Comparison of ENCODE assay signal across 20 mouse cellular contexts in the genomic region with DNA sequence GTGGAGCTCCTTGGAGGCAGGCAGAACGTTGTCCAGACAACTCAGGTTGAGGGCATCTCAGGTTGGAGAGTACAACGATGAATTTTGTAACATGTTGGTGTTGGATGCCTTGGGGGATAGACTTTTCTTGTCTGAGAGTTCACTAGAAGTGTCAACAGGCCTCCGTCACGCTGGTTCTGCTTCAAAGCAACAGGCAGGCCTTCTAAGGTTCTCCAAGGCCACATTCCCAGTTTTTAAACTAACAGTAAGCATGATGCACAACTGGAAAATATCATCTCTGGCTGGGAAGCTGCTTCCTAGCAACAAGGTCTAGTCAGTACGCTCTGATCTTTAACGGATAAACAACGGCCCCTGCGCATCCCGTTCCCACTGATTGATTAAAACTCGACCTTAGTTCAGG. TPM values are rescaled to one million over a fixed set of nuclear protein-coding genes. Genes with fewer than 3 reads are reported as not detected.
"Had no signal": no experiment of that assay in that cellular context is flagged by ENCODE, and none has a peak within 500 bp of the region (broad histone marks: within the 10 kb centered on the region; RNA-seq: fewer than 3 reads in every experiment).

No protein-coding gene starts in this region.

- H3K4me3 ChIP-seq: limb, embryonic 15.5 days; liver, embryonic 12.5 days; lung, embryonic 15.5 days; midbrain, embryonic 13.5 days had no signal

- H3K4me2 ChIP-seq: limb, embryonic 15.5 days; liver, embryonic 12.5 days; lung, embryonic 15.5 days; midbrain, embryonic 13.5 days had no signal

- H3K9ac ChIP-seq: limb, embryonic 15.5 days; liver, embryonic 12.5 days; lung, embryonic 15.5 days; midbrain, embryonic 13.5 days had no signal

- H3K27me3 ChIP-seq: limb, embryonic 15.5 days; lung, embryonic 15.5 days; midbrain, embryonic 13.5 days had no signal

- ATAC-seq: liver, embryonic 12.5 days; midbrain, embryonic 13.5 days had no signal

- H3K27ac ChIP-seq: kidney, postnatal 0 days; limb, embryonic 15.5 days; liver, embryonic 12.5 days; lung, embryonic 15.5 days; midbrain, embryonic 13.5 days had no signal

- DNase-seq: kidney, adult 11 months; kidney, adult 9 months; kidney, postnatal 36 days; layer of hippocampus, adult 9-11 months; layer of hippocampus, postnatal 36 days; thymus, adult 18-20 months; thymus, postnatal 14 days had no signal

- H3K36me3 ChIP-seq: limb, embryonic 15.5 days; liver, embryonic 12.5 days; lung, embryonic 15.5 days; midbrain, embryonic 13.5 days had no signal

- H3K9me3 ChIP-seq: limb, embryonic 15.5 days; liver, embryonic 12.5 days; lung, embryonic 15.5 days had no signal

RNA-seq across cellular contexts. Expression of gene Olfr155, which starts 18.5 kb away (rescaled TPM):
- total RNA-seq: layer of hippocampus, adult 18-20 months; layer of hippocampus, postnatal 36 days; left cerebral cortex, adult 8-10 months; left cerebral cortex, postnatal 25 days; megakaryocyte progenitor cell, adult 5-6 weeks; midbrain, postnatal 0 days had no signal
- polyA plus RNA-seq: kidney, postnatal 0 days; limb, embryonic 11.5 days; limb, embryonic 15.5 days; liver, embryonic 12.5 days; liver, embryonic 16.5 days; lung, embryonic 15.5 days; midbrain, embryonic 13.5 days; midbrain, postnatal 0 days; neural tube, embryonic 14.5 days had no signal

RNA-seq across cellular contexts. Expression of gene Olfr157, which starts 29.8 kb away (rescaled TPM):
- total RNA-seq: layer of hippocampus, adult 18-20 months; layer of hippocampus, postnatal 36 days; left cerebral cortex, adult 8-10 months; left cerebral cortex, postnatal 25 days; megakaryocyte progenitor cell, adult 5-6 weeks; midbrain, postnatal 0 days had no signal
- polyA plus RNA-seq: limb, embryonic 11.5 days; limb, embryonic 15.5 days; liver, embryonic 12.5 days; liver, embryonic 16.5 days; lung, embryonic 15.5 days; midbrain, embryonic 13.5 days; midbrain, postnatal 0 days; neural tube, embryonic 14.5 days had no signal

RNA-seq across cellular contexts. Expression of gene Olfr156, which starts 46.1 kb away (rescaled TPM):
- total RNA-seq: layer of hippocampus, adult 18-20 months; layer of hippocampus, postnatal 36 days; left cerebral cortex, adult 8-10 months; left cerebral cortex, postnatal 25 days; megakaryocyte progenitor cell, adult 5-6 weeks; midbrain, postnatal 0 days had no signal
- polyA plus RNA-seq: kidney, postnatal 0 days; limb, embryonic 15.5 days; liver, embryonic 12.5 days; liver, embryonic 16.5 days; lung, embryonic 15.5 days; midbrain, embryonic 13.5 days; midbrain, postnatal 0 days; neural tube, embryonic 14.5 days had no signal
